Mouse (Mus musculus): ENCODE measurements at regions not wholly inside any gene's neighbourhood (a gene's known extent, or its start where the extent isn't known, plus 50 kb on each side); places are given as distances from the start of the nearest gene placed in this dataset.
"Not testable (repeated sequence)": the region's sequence is repeated elsewhere in the genome, so short reads cannot be mapped to it uniquely, and the experiment has no call there.

DNA sequence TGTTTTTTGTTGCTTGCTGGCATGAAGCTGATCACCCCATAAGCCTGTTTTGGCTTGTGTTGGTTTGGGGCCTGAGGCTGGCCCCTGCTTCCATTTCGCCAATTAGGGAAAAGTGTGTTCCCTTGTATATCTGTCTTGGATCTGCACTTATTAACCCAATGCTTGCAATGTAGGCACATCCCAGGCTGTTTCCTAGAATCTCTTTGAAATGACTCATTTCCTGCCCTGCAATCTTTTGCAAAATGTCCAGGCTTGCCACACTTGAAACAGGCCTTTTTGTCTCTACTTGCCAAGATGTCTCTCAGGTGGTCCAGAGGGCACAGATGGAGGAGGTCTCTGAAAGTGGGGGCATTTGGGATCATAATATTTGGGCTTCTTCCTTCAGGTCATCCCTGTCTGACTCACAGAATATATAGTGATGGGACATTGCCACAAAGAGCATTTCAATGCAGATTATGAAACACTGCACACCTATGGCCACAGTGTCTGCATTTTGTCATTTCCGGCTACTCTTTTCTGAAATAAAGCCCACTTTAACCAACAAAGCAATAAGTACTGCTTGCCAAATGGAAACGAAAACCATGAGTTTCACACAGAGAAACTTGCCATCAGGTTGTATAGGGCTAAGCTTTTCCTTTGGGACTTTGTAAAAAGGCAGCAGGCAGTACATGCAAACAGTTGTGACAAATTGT lies 1012.9 kb upstream of the Zfp386 start:
- no peak for ATAC-seq (ENCODE audit: insufficient read depth)

DNA sequence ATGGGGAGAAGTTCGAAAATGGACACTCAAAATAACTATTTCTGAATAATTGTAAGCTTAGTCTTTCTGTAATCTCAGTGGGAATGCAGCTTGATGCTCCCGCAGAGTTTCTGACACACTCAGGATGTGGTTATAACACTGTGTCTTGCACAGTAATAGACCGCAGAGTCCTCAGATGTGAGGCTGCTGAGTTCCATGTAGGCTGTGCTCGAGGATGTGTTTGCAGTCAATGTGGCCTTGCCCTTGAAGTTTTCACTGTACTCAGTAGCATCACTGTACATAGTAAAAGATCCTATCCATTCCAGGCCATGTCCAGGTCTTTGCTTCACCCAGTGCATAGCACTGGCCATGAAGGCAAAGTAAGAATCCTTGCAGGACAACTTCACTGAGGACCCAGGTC lies 992.4 kb upstream of the Zfp386 start:
- 53% methylated on average over 4 of the region's 4 CpGs for WGBS (ENCODE audit: insufficient replicate concordance)

More for the DNA sequence above, 1012.9 kb upstream of the Zfp386 start:
- no peaks in the 10 kb centered on the region for H3K9me3 ChIP-seq (ENCODE audit: control insufficient read depth, low read length)
- H3K9ac ChIP-seq (replicated peaks), result no peak overlapping the region
- TF ChIP-seq EP300 (IDR thresholded peaks at IDR 0.05; ENCODE audit: low read depth) (no peak), CTCF (IDR thresholded peaks at IDR 0.05; ENCODE audit: low read depth) (no peak)
- no peak overlapping the region for H3K4me2 ChIP-seq (ENCODE audit: low read depth)
- H3K36me3 ChIP-seq (replicated peaks; ENCODE audit: control insufficient read depth, insufficient read depth, low read depth), result no peaks in the 10 kb centered on the region
- H3K4me1 ChIP-seq (replicated peaks; ENCODE audit: control insufficient read depth in 2 of 2, insufficient read depth in 2 of 2, low read length in 1 of 2), result no peaks in the 10 kb centered on the region
- no peaks in the 10 kb centered on the region for H3K27me3 ChIP-seq (ENCODE audit: control insufficient read depth, insufficient read depth, low read length)
- H3K4me3 ChIP-seq (ENCODE audit: insufficient read depth in 1 of 2, low read depth in 2 of 2, low read length in 2 of 2), result no peak overlapping the region
- H3K27ac ChIP-seq, result no peak overlapping the region
- 54% methylated on average over 3 of the region's 3 CpGs for WGBS (ENCODE audit: insufficient replicate concordance)
- DNase-seq (ENCODE audit: low read depth in 3 of 3, low spot score in 3 of 3), result no peak

DNA sequence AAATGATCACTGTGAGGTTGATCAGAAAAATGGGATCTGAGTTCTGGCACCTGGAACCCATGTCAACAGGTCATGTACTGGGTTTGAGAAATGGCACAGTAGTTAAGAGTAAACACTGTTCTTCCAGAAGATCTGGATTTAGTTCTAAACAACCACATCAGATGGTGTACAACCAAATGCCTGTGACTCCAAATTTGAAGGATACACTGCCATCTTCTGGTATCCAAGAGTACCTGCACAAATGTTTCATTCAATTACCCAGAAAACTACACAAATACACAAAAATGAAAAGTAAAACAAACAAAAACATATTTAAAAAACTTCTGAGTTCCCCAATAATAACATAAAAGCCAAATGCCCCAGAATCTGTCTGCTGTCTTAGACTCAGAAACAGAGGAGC lies 987.6 kb upstream of the Zfp386 start:
- H3K4me3 ChIP-seq (ENCODE audit: insufficient read depth in 1 of 2, low read depth in 2 of 2, low read length in 2 of 2); ATAC-seq (ENCODE audit: insufficient read depth); H3K36me3 ChIP-seq (replicated peaks; ENCODE audit: control insufficient read depth, insufficient read depth, low read depth); H3K4me2 ChIP-seq (ENCODE audit: low read depth); H3K27me3 ChIP-seq (ENCODE audit: control insufficient read depth, insufficient read depth, low read length); H3K9ac ChIP-seq (replicated peaks); H3K9me3 ChIP-seq (ENCODE audit: control insufficient read depth, low read length); DNase-seq (ENCODE audit: low read depth in 3 of 3, low spot score in 3 of 3); H3K4me1 ChIP-seq (replicated peaks; ENCODE audit: control insufficient read depth in 2 of 2, insufficient read depth in 2 of 2, low read length in 1 of 2); H3K27ac ChIP-seq: not testable (repeated sequence)

More for the DNA sequence above, 992.4 kb upstream of the Zfp386 start:
- H3K27me3 ChIP-seq (ENCODE audit: control insufficient read depth, insufficient read depth, low read length), result no peaks in the 10 kb centered on the region
- H3K4me1 ChIP-seq (replicated peaks; ENCODE audit: control insufficient read depth in 2 of 2, insufficient read depth in 2 of 2, low read length in 1 of 2), result no peaks in the 10 kb centered on the region
- no peak for ATAC-seq (ENCODE audit: insufficient read depth)
- no peak overlapping the region for H3K9ac ChIP-seq (replicated peaks)
- no peaks in the 10 kb centered on the region for H3K9me3 ChIP-seq (ENCODE audit: control insufficient read depth, low read length)
- no peaks in the 10 kb centered on the region for H3K36me3 ChIP-seq (replicated peaks; ENCODE audit: control insufficient read depth, insufficient read depth, low read depth)
- H3K4me2 ChIP-seq (ENCODE audit: low read depth), result no peak overlapping the region
- TF ChIP-seq CTCF (IDR thresholded peaks at IDR 0.05; ENCODE audit: low read depth) (no peak), EP300 (IDR thresholded peaks at IDR 0.05; ENCODE audit: low read depth) (no peak)
- no peak overlapping the region for H3K27ac ChIP-seq
- no peak for DNase-seq (ENCODE audit: low read depth in 3 of 3, low spot score in 3 of 3)
- no peak overlapping the region for H3K4me3 ChIP-seq (ENCODE audit: insufficient read depth in 1 of 2, low read depth in 2 of 2, low read length in 2 of 2)

DNA sequence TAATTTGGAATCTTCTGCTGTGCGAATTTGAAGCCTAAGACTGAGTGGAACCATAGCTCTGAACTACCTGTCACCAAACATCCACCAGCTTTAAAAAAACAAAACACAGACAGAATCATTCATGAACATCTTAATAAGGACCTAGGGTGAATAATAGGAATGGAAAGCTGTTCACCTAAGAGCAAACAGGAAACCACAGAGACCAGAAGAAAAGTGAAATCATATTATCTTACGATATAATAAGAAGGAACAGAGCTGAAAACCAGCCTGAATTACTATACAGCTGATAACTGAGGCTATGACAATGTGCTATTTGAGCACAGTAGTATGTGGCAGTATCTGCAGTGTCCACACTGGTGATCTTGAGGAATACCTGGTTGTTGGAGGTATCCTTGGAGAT lies 980.3 kb upstream of the Zfp386 start:
- Histone ChIP-seq H3K27me3 (ENCODE audit: control insufficient read depth, insufficient read depth, low read length) (no peaks in the 10 kb centered on the region), H3K4me1 (replicated peaks; ENCODE audit: control insufficient read depth in 2 of 2, insufficient read depth in 2 of 2, low read length in 1 of 2) (no peaks in the 10 kb centered on the region), H3K9ac (replicated peaks) (no peak overlapping the region), H3K4me3 (ENCODE audit: insufficient read depth in 1 of 2, low read depth in 2 of 2, low read length in 2 of 2) (no peak overlapping the region), H3K27ac (no peak overlapping the region), H3K4me2 (ENCODE audit: low read depth) (no peak overlapping the region), H3K9me3 (ENCODE audit: control insufficient read depth, low read length) (no peaks in the 10 kb centered on the region), H3K36me3 (replicated peaks; ENCODE audit: control insufficient read depth, insufficient read depth, low read depth) (no peaks in the 10 kb centered on the region)
- DNase-seq (ENCODE audit: low read depth in 3 of 3, low spot score in 3 of 3) (no peak), ATAC-seq (ENCODE audit: insufficient read depth) (no peak)
- TF ChIP-seq CTCF (IDR thresholded peaks at IDR 0.05; ENCODE audit: low read depth), result no peak
- no peak for TF ChIP-seq EP300 (IDR thresholded peaks at IDR 0.05; ENCODE audit: low read depth)
- WGBS (ENCODE audit: insufficient replicate concordance), result 60% methylated on average over 2 of the region's 2 CpGs

DNA sequence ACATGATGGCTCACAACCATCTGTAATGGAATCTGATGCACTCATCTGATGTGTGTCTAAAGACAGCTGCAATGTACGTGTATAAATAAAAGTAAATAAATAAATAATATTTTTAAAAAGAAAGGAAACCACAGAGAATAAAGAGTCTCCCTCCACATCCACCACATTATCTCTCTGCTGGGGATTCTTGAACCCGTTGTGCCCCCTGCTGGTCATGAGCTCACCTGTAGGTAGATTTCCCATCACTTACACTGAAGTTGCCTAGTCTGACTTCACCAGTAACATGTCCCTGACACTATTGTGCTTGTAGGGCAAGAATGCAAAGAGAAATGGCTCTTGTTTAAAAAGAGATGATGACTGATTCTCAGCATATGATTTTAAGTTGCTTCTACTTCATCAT lies 956.1 kb upstream of the Zfp386 start:
- WGBS (ENCODE audit: insufficient replicate concordance), result 50% methylated on average over 2 of the region's 2 CpGs
- H3K4me2 ChIP-seq (ENCODE audit: low read depth); H3K27ac ChIP-seq; H3K27me3 ChIP-seq (ENCODE audit: control insufficient read depth, insufficient read depth, low read length); ATAC-seq (ENCODE audit: insufficient read depth); H3K4me3 ChIP-seq (ENCODE audit: insufficient read depth in 1 of 2, low read depth in 2 of 2, low read length in 2 of 2); DNase-seq (ENCODE audit: low read depth in 3 of 3, low spot score in 3 of 3); H3K9ac ChIP-seq (replicated peaks); H3K9me3 ChIP-seq (ENCODE audit: control insufficient read depth, low read length); H3K36me3 ChIP-seq (replicated peaks; ENCODE audit: control insufficient read depth, insufficient read depth, low read depth); H3K4me1 ChIP-seq (replicated peaks; ENCODE audit: control insufficient read depth in 2 of 2, insufficient read depth in 2 of 2, low read length in 1 of 2): not testable (repeated sequence)
